Mouse (Mus musculus) layer of hippocampus, adult 18-20 months (tissue): ENCODE results near the gene Asb15. TPM values are rescaled to one million over a fixed set of nuclear protein-coding genes. Genes with fewer than 3 reads are reported as not detected.

Experiments
- DNase-seq, 2 experiments: peaks; one replicate each; pipeline ENCODE4 v3.0.0; 2022; ENCODE audit warnings: low spot score in 2 of 2
- total RNA-seq, 2 experiments: library from RNA; stranded (reverse); gene quantifications; 2 replicates each; pipeline ENCODE4 v1.2.3; 2021

The Asb15 gene
- total RNA-seq, 2 experiments from 2014 or later, result not detected

DNA sequence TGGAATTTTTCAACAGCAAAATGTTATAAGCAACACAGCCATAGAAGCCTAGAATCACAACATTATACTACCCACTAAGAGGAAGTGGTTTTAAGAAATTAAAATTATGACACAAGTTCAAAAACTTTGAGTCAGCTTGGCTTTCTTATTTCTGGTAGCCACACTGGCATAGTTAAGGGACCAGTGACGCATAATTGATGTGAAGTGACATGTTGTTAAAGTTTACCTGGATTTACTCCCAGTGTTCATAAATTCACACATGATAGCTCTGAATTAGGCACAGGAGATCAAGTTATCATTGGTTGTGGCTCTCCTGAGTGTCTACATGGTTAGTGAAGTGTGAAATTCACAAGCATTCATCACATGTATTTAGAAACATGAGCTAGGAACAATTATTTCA is 36.9 kb downstream of the Asb15 start:
- DNase-seq, result no peak

DNA sequence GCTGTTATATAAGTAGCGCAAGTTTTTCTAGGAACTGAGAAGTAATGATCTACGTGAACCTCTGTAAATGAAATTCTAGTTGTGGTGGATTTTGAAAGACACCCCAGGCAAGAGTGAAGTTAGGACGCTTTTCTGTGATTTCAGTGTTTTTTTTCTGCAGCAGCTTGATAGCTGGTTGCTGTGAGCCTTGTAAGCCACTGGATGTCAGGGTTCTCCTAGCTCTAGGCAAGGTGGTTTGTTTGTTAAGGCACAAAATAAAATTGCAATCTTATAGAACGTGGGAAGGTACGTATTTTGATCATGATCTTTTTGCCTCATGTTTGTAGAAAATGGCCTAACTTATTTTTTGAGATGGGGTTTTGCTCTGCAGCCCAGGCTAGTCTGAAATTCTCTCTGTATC is 41.0 kb downstream of the Asb15 start:
- no peak for DNase-seq

DNA sequence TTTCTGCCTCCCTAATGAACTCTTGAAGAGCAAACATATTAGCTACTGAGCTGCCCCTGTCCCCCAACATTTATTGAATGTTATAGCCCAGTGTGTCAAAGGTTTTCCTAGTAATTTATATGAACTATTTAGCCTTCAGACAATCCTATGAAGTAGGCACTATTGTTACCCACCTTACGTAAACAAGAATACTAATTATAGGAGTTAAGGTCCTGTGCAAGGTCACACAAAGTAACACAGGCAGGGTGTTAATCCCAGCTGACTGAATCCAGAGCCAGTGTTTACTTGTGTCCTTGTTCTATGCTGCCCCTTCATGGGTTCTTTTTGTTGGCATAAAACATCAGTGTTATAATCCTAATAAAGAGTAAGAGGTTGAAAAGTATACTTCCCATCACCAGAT is 41.8 kb downstream of the Asb15 start:
- DNase-seq, result no peak

DNA sequence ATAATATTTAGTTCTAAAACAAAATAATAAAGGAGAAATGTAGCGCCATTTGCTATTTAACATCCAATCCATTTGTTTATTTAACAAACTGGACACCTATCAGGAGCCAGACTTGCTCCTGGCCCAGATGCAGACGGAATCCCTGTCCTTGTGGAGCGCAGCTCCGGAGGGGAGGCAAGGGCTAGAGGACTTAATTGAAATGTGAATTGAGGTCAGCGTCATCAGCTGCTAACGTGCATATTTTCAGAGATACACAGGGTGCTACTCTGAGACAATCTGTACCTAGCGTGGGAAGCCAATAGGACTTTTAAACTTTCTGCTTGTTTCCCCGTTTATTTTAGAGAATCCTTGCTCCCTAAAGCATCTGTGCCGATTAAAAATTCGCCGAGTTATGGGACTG is 42.3 kb downstream of the Asb15 start:
- peak in 1 of 2 experiments; percentile 32 for DNase-seq

DNA sequence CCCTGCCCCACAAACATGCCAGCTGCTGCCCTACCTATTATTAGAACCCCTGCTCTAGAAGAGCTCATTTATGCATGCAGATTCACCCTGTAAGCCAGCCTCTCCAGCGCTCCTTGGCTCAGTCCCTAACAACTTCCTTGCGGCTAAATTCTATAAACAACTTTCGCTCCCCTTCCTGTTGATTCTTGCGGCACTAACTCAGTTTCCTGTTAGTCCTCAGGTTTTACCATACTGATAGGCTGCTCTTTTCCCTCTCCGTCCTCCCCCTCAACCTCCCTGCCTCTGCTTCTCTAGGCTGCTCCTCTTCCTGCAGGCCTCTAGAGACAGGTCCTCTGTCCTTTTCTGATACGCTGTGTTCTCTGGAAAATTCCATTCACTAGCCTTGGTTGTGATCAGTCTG is 43.2 kb downstream of the Asb15 start:
- DNase-seq, result no peak

DNA sequence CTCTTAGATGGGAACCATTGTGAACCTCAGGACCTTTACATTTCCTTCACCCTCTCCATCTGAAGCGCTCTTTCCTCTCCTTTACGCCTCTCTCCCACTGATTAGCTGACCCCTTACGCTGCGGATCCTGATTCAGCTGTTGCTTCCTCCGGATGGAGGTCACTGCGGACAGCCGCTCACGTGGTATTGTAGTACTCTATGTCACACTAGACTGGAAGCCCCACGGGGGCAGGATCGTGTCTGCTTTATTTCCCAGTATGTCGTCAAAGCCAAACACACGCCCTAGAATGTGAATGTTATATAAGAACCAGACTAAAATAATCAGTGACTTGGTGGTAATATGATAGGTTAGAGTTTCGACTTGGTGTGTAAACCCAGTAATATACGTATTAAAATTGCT is 44.5 kb downstream of the Asb15 start:
- no peak for DNase-seq

DNA sequence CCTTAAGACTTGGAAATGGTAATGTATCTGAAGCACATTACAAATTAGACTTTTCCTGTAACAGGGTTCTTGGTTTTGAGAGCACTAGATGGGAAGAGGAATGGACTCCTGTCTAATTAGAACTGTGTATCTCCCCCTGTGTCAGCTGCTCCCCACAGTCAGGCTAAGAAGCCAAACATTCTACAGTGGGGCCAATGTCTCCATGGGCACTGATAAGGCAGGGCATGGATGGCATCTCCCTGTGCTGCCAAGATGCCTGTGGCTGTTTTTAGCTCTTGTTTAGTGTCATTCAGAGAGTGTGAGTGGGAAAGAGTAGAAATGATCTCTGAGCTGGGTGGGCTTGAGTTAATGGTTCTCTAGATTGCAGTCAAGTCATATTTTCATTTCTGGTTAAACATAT is 45.4 kb downstream of the Asb15 start:
- no peak for DNase-seq

DNA sequence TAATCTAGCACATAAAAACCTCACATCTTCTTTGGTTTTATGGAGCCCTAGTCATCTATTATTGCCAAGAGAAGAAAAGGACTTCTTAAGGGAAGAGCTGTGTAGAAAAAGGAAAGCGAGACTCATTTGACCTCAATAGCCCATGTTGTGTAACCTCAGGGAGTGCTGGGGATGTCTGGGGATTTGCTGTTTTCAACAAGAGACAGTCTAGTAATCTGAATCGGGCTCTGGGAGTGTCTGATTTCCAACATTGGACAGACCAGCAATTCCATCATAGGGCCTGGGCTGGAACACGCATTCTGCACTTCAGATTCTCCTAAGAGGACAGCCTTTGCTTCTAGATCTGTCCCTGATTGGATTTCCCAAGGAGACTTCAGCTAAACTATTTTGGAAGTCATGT is 55.5 kb downstream of the Asb15 start:
- no peak for DNase-seq

DNA sequence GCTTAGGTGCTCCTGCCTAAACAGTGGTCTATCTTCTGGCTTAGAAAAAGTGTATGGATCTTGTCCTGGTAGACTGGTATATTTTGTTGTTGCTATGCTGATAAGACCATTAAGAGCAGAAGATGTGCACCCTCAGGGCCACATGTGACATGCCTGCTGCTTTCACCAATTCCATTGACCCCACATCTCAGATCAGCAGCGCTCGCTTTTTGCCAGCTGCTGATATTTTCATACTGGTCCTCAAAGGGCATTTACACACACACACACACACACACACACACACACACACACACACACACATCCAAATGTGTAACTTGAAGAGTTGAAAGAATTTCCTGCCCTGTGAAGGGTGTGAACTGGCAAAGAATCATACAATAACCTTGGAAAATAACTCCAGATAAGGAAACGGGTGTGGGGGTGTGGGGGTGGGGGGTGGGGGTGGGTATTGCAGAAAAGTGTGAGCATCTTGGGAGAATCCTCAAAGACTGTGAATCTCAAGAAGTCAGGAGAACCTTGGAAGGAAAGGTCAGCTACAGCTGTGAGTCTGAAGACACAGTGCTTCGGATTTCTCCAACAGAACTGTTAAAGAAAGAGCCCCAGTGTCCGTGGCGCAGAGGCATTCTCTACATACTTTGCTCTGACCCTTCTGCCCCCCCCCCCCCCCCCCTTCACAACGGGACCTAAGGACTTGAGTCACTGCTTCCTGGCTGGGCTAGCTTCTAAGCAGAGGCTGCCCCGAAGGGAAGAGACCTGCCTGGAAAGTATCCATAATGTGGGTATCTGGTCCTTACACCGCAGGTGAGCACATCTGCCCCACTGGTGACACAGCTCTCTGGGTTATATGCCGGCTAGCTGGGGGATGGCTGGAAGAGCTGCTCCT is 57.7 kb downstream of the Asb15 start:
- no peak for DNase-seq

DNA sequence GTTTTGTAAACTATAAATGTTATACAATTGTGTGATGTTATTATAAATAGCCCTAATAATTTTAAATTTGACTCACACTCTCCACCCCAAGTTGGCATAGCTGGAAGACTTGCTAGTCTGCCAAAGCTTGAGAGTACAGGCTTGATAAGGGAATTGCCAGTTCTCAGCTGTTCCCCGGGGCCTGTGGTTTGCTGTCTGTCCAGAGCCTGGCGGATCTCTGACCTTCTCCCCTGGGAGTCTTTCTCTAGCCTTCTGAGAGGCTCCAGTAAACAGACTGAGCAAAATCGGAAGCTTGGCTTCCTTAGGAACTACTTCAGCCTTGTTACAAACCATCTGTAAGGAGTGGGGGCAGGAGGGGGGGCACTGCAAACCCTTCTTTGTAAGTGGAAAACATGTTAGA is 58.9 kb downstream of the Asb15 start:
- DNase-seq, result peak in 1 of 2 experiments; percentile 33

DNA sequence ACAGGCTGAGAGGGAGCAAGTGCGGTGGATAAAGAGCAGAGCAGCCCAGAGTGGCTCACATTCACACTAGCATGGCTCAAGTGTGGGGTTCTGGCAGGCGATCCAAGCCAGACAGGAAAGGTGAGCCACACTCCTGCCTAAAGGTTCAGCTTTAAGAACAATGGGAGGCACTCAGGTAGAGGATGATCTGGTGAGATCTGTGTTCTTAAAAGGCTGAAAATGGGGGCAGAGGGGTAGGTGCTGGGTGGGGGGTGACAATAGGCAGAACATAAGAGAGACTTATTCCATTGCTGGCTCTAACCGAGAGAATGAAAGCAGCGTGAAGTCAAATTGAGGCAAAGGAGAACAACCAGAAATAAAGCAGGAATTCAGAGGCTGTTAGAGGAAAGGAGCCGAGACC is 62.3 kb downstream of the Asb15 start:
- DNase-seq, result no peak

DNA sequence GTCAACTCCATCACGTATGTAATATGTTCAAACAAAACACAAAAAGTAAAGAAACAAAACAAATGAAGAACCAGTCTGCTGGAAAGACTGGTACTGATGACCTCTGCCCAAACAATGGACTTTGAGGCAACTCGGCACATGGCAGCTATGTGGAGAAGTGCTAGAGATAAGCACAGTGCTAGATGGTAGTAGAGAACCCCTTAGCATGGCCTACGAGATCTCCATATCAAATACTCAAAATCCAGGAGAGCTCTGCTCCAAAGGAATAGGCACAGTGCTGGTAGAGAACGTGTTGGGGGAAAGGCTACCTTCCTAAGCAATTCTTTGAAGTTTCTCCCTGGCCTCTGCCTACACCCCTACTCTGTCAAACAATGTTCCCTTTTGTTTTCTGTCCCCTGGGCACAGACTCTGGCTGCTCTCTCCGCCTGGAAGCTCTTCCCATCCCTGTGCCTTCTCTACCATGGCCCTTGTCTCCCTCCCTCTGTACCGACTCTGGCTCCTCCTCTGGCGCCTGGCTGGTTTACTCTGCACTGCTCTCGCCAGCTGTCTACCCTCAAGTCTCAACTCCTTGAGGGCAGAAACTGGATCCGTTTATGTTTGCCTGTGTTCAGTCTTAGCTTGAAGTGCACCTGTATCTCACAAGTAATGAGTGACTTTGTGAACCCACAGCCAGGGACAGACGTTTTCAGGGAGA is 63.7 kb downstream of the Asb15 start:
- no peak for DNase-seq

DNA sequence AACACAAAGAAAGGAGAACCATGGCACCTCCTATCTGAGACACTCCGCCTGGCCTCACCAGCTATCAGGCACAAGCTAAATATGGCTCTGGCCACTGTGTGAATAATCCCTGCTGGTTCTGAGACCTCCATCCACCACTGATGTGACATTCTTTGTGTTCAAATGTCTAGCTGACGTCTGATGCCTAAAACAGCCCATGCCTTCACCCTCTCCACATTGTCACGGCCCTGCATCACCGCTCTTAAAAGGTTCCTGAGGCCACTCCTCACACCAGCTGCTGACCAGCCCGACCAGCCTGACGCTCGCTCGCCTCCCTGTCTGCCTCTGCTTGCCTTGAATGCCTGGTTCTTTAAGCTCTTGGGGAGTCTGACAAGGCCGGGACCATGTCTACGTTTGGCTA is 69.6 kb downstream of the Asb15 start, which contains the start of gene Lmod2:
TSS of gene Lmod2 (plus strand) at position 263 of the 400 bp plus-strand sequence.
- no peak for DNase-seq

DNA sequence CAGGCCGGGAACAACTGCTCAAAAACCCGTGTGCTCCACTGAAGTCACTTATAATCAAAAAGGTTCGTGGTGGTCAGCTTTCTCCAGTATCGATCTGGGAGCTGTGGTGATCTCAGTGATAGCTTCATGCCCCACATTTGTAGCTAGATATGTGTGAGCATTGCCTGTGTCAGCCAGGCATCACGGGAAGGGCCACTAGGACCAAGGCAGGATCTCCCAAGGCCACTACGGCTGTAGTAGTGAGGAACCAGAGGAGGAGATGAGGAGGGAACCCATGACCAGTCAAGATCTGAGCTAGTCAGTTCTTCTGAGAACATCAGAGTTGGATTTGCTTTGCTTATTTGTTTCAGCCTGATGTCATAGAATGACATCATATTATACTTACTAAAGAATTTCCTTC is 71.2 kb downstream of the Asb15 start:
- no peak for DNase-seq

DNA sequence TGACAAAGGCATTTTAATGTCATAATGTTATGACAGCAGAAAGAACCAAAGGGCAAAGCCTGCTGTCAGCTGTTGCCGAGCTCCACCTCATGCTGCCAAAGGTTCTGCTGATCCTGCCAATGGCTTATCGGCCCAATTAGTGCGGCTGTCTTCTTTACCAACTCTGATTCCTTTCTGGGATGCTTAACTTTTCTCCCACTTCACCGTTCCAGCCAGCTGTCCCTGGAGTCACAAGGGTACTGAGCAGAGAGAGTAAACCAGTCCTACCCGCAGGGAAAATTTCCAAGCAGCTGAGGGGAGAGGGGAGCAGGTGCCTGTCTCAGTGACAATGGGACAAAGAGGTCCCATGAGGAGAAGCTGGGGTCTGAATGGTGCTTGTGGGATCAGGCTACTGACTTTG is 71.7 kb downstream of the Asb15 start:
- no peak for DNase-seq

DNA sequence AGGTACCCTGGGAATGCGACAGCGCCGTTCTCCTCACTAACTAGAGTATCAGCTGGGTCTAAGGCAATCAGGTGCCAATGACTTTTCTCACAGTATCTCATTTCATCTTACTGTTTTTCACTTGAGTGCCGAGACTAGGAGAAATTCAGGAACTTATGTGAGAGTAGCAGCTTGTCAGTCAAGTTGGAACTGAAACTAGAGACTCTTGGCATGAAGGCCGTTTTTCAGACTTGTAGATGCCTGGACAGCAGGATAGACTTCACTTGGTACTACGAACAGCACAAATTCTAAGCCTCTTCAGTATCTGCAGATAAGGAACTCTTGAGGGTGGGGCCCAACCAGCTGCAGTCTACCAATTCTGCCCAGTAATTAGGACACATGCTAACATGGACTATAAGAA is 72.2 kb downstream of the Asb15 start:
- no peak for DNase-seq

DNA sequence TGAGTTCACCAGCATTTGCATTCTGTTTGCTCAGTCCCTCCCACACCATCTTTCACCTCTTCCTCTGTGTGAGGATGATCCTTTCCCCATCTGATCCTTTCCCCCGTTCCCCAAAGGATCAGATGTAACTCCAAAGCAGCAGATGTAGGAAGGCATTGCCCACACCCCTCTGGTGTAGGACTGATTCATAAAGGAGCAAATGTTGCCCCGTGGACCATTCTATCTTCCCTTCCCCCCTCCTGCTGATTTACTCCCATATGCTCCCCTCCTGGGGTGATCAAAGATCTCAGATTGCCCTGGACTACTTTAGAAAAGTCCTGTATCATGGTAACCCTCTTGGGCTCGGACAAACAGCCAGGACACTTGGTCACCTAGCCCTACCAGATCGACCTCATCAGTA is 72.8 kb downstream of the Asb15 start:
- no peak for DNase-seq

DNA sequence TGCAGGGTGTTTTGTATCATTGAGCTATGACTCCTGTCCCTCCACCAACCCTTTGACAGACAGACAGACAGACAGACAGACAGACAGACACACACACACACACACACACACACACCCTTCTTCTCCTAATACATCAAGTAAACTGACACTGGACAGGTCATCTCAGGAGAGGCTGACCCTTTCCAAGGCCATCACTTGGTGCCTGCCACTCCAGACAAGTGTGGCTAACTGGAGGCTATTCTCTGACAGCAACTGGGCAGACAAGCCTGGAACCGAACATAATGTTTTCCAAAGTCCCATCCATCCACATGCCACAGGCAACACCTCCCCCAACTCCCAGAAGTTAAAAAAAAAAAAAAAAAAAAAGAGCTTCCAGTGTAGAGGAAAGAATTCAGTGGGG is 73.7 kb downstream of the Asb15 start:
- no peak for DNase-seq

DNA sequence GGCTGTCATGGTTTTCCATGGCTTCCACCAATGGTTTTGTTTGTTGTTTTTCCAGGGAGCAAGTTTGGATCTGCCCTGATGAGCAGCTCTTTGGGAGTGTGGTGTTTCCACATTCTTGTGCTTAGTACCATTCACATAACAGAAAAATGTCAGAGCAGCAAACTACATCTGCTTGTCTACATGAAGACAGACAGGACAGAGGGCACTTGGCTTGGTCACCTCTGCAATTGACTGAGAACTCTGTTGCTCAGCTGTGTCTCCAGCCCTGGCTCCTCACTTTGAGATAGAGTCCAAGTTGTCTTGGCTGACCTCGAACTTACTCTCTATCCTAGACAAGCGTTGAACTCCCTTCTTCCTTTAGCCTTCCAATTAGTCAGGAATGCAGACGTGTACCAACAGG is 74.4 kb downstream of the Asb15 start:
- no peak for DNase-seq

DNA sequence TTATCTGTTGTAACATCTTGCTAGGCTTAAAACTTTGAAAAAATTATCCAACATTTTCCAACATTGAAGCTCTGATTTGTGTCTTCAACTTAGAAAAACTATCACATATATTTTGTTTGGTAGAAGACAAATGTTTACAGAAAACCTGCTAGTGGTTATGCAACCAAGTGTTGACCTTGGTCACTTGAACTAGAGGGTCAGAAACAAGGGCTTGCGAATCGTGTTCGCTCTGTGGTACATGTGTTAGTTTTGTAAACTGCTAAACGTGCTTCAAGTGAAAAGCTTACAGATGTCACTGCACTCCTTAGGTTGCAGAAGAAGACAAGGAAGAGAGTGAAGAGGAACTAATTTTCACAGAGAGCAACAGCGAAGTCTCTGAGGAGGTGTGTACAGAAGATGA is 75.0 kb downstream of the Asb15 start:
- no peak for DNase-seq

DNA sequence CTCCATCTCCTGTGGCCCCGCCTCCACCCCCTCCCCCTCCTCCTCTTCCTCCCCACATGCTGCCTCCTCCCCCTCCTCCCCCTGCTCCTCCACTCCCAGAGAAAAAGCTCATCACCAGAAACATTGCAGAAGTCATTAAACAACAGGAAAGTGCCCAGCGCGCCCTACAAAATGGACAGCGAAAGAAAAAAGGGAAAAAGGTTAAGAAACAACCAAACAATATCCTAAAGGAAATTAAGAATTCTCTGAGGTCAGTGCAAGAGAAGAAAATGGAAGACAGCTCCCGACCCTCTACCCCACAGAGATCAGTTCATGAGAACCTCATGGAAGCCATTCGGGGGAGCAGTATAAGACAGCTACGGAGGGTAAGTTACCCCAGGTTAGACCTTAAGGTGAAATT is 76.3 kb downstream of the Asb15 start:
- DNase-seq, result no peak

DNA sequence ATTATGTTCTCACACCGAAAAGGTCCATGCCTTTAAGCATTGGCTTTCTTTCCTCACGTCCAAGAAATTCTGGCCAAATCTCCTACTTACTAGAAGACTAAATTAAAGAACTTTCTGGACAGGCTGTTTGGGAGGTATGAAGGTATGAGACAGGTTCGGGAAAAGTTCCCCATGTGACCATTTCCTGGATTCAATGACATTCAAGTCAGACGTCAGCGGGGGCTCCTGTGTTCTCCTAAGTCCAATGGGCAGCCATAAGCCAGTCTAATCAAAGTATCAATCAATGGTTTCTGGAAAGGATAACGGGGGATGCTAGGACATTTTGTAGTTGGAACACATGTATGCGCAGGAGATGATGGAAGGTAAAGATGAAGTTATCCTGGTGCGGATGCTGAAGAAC is 77.7 kb downstream of the Asb15 start:
- DNase-seq, result no peak

DNA sequence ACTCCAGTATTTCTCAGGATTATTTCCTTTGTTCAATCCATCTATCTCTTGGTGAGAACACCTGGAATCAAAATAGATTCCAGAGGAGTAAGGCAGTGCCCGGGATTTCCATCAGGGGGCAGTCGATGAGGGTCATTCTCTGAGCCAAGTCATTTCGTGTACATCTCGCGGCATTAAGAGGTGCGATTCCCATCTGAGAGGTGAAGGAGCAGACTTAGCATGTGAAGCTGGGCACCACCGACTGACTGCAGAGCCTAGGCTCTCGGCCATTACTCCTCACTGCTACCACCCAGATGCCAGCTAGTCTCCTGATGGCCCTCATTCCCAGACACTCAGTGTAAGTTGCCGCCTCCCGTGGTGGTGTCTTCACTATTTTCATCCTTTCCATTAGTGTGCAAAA is 78.6 kb downstream of the Asb15 start:
- no peak for DNase-seq
